Mouse (Mus musculus): ENCODE results near the gene Rapgefl1. TPM values are rescaled to one million over a fixed set of nuclear protein-coding genes. Genes with fewer than 3 reads are reported as not detected.
"Not testable (repeated sequence)": the region's sequence is repeated elsewhere in the genome, so short reads cannot be mapped to it uniquely, and the experiment has no call there.

Rapgefl1 gene
- polyA plus RNA-seq, 1 experiment from 2014 or later = 1.1 TPM

- H3K4me1 ChIP-seq (replicated peaks); H3K27ac ChIP-seq; H3K9ac ChIP-seq; ATAC-seq; H3K9me3 ChIP-seq; H3K4me2 ChIP-seq (replicated peaks); H3K27me3 ChIP-seq (replicated peaks); H3K4me3 ChIP-seq (replicated peaks): not testable (repeated sequence)
- WGBS = 100% methylated on average over 2 of the region's 2 CpGs
- H3K36me3 ChIP-seq = peaks cover 64% of the 10 kb centered on the region
These were observed 10.5 kb upstream of the Rapgefl1 start for GRCm38 (mm10) chr11:98826071-98826470.

DNA sequence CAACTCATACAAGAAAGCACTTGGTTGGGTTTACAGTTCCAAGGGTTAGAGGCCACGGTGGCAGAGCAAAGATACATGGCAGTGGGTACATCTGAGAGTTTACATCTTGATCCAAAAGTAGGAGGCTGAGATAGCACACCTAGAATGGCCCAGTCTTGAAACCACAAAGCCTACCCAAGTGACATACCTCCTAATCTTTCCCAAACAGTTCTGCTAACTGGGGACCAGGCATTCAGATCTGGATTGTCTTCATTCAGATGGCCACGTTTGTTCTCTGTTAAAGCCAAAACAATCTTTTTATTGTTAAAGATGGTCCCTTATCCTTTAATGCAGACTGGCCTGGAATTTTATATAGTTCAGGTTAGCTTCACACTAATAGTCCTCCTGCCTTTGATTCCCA, 8.7 kb upstream of the Rapgefl1 start:
- H3K4me2 ChIP-seq (replicated peaks) = no peak overlapping the region
- H3K4me1 ChIP-seq (replicated peaks) = no peaks in the 10 kb centered on the region
- no peak overlapping the region for H3K4me3 ChIP-seq (replicated peaks)
- 80% methylated on average over 2 of the region's 2 CpGs for WGBS
- no peaks in the 10 kb centered on the region for H3K27me3 ChIP-seq (replicated peaks)
- H3K27ac ChIP-seq = no peak overlapping the region
- peaks cover 68% of the 10 kb centered on the region for H3K36me3 ChIP-seq
- no peaks in the 10 kb centered on the region for H3K9me3 ChIP-seq
- H3K9ac ChIP-seq = no peak overlapping the region
- ATAC-seq = no peak

DNA sequence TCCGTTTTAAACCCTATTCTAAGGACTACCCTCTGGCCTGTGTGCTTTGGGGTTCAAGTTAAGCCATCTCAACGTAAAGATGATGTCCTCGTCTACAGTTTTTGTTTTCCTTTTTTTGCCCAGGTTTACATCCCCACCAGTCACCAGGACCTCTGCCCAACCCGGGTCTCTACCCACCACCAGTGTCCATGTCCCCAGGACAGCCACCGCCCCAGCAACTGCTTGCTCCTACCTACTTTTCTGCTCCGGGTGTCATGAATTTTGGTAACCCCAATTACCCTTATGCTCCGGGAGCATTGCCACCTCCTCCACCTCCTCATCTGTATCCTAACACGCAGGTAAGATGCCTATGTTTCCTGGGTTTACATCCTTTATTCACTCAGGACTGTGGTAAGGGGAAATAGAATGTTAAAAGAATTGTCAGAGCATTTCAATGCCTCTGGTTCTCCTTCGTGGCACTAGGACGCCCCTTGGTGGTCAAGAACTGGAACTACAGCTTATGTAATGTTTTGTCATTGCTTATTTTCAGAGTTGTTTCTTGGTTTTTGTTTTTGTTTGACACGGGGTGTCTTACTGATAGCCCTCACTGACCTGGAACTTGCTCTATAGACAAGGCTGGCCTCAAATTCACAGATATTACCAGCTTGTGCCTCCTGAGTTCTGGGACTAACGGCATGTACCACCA, 7.4 kb upstream of the Rapgefl1 start:
- no peak overlapping the region for H3K9ac ChIP-seq
- H3K9me3 ChIP-seq = no peaks in the 10 kb centered on the region
- WGBS = 75% methylated on average over 12 of the region's 12 CpGs
- H3K36me3 ChIP-seq = peaks cover 69% of the 10 kb centered on the region
- H3K27ac ChIP-seq = no peak overlapping the region
- H3K4me1 ChIP-seq (replicated peaks) = no peaks in the 10 kb centered on the region
- H3K4me3 ChIP-seq (replicated peaks) = no peak overlapping the region
- no peak overlapping the region for H3K4me2 ChIP-seq (replicated peaks)
- H3K27me3 ChIP-seq (replicated peaks) = no peaks in the 10 kb centered on the region
- ATAC-seq = no peak

DNA sequence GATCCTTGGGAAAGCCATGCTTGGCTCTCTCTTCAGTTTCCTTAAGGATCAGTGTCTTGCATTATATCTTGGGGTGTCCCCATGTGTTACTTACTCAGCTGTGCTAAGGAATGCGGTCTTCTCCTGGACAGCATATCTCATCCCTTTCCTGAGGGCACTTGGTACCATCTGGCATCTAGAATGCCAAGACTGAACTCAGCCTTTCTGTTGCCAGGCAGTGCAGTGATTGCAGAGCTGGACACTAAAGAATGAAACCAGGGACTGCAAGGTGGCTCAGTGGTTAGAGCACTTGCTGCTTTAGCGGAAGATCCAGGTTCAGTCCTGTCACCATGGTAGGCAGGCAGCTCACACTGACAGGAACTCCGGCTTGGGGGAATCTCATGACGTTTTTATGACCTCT, 6.7 kb upstream of the Rapgefl1 start:
- no peak for ATAC-seq
- H3K9ac ChIP-seq = no peak overlapping the region
- no peak overlapping the region for H3K4me2 ChIP-seq (replicated peaks)
- no peaks in the 10 kb centered on the region for H3K27me3 ChIP-seq (replicated peaks)
- H3K9me3 ChIP-seq = no peaks in the 10 kb centered on the region
- 68% methylated on average over 4 of the region's 4 CpGs for WGBS
- no peak overlapping the region for H3K27ac ChIP-seq
- H3K4me1 ChIP-seq (replicated peaks) = no peaks in the 10 kb centered on the region
- H3K36me3 ChIP-seq = peaks cover 64% of the 10 kb centered on the region
- no peak overlapping the region for H3K4me3 ChIP-seq (replicated peaks)

DNA sequence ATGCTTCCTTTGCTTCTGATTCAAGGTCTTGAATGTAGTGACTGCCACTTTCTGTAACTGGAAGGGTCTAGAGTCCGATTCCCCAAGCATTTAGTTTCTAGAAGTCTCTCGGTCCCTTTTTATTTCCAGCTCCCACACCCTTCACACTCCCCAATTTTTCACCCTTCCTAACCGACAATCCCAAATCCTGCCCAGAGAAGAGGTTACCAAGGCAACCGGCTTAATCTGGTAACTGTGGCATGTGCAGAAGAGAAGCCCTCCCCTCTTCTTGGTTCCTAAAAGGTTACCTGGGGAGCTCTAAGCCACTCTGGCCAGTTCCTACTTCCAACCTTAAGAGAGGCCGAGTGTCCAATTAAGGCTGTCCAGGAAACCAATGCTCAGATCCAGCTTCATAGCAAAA, 1.3 kb upstream of the Rapgefl1 start:
- peaks cover 27% of the 10 kb centered on the region for H3K4me1 ChIP-seq (replicated peaks)
- H3K4me3 ChIP-seq (replicated peaks) = no peak overlapping the region
- H3K36me3 ChIP-seq = peaks cover 25% of the 10 kb centered on the region
- H3K9me3 ChIP-seq = no peaks in the 10 kb centered on the region
- H3K27ac ChIP-seq = no peak overlapping the region
- no peak for ATAC-seq
- H3K9ac ChIP-seq = no peak overlapping the region
- peaks cover 12% of the 10 kb centered on the region; the same call in 1 of the 2 replicates for H3K27me3 ChIP-seq (replicated peaks)
- 56% methylated on average over 5 of the region's 5 CpGs for WGBS
- H3K4me2 ChIP-seq (replicated peaks) = no peak overlapping the region

DNA sequence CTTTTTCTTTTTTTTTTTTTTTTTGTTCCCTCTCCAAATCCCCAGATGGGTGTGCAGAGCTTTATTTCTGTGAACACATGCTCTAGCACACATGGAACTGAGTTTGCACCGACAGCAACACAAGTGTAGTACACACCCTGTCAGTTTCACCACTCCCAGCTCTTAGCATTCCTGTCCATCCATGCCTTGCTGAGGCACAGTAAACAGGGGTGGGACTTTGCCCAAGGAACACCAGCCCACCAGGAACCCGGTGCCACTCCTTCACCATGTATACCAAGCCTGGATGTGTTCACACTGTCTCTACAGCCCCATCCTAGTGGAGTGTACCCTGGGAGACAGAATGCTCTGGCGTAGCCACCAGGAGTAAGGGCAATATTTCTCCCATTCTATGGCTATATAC, 860 bp upstream of the Rapgefl1 start:
- Histone ChIP-seq H3K9ac (no peak overlapping the region), H3K9me3 (no peaks in the 10 kb centered on the region), H3K27me3 (replicated peaks) (peaks cover 12% of the 10 kb centered on the region; the same call in 1 of the 2 replicates), H3K4me1 (replicated peaks) (peaks cover 27% of the 10 kb centered on the region), H3K27ac (peak overlapping the region; percentile 17; the same call in 1 of the 2 replicates), H3K4me2 (replicated peaks) (peak overlapping the region; percentile 94; the same call in 1 of the 2 replicates), H3K4me3 (replicated peaks) (no peak overlapping the region), H3K36me3 (peaks cover 25% of the 10 kb centered on the region)
- ATAC-seq = peak; percentile 37
- WGBS = 47% methylated on average over 3 of the region's 3 CpGs

GRCm38 (mm10) chr11:98836128-98836527, 457 bp upstream of the Rapgefl1 start:
- Histone ChIP-seq H3K27me3 (replicated peaks) (peaks cover 12% of the 10 kb centered on the region; the same call in 1 of the 2 replicates), H3K27ac (peak overlapping the region; percentile 17; the same call in 1 of the 2 replicates), H3K9ac (no peak overlapping the region)

DNA sequence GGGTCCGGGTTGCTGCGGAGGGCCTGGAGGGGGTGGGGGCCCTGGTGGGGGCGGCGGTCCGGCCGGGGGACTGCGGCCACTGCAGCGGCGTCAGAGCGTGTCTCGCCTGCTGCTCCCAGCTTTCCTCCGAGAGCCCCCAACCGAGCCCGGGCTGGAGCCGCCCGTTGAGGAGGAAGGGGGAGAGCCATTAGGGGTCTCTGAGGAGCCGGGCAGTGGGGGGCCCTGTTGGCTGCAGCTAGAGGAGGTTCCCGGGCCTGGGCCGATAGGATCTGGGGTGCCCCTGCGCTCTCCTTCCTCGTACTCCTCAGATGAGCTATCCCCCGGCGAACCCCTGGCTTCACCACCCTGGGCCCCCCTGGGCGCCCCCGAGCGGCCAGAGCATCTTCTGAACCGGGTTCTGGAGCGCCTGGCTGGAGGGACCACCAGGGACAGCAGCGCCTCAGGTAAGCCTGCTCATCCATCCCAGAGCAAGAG, 683 bp downstream of the Rapgefl1 start:
- ATAC-seq = peak; percentile 9
- peak overlapping the region; percentile 78 for H3K9ac ChIP-seq
- no peaks in the 10 kb centered on the region for H3K9me3 ChIP-seq
- peak overlapping the region; percentile 77 for H3K4me3 ChIP-seq (replicated peaks)
- H3K4me2 ChIP-seq (replicated peaks) = peak overlapping the region; percentile 94
- 5% methylated on average over 15 of the region's 29 CpGs for WGBS
- H3K4me1 ChIP-seq (replicated peaks) = peaks cover 27% of the 10 kb centered on the region
- peaks cover 14% of the 10 kb centered on the region for H3K36me3 ChIP-seq
- H3K27me3 ChIP-seq (replicated peaks) = peaks cover 12% of the 10 kb centered on the region; the same call in 1 of the 2 replicates
- no peak overlapping the region for H3K27ac ChIP-seq

More at GRCm38 (mm10) chr11:98836128-98836527, 457 bp upstream of the Rapgefl1 start:
- H3K9me3 ChIP-seq = no peaks in the 10 kb centered on the region
- H3K4me1 ChIP-seq (replicated peaks) = peaks cover 27% of the 10 kb centered on the region
- peak overlapping the region; percentile 94 for H3K4me2 ChIP-seq (replicated peaks)
- 26% methylated on average over 7 of the region's 7 CpGs for WGBS
- peaks cover 23% of the 10 kb centered on the region for H3K36me3 ChIP-seq
- H3K4me3 ChIP-seq (replicated peaks) = peak overlapping the region; percentile 77
- ATAC-seq = peak; percentile 37

DNA sequence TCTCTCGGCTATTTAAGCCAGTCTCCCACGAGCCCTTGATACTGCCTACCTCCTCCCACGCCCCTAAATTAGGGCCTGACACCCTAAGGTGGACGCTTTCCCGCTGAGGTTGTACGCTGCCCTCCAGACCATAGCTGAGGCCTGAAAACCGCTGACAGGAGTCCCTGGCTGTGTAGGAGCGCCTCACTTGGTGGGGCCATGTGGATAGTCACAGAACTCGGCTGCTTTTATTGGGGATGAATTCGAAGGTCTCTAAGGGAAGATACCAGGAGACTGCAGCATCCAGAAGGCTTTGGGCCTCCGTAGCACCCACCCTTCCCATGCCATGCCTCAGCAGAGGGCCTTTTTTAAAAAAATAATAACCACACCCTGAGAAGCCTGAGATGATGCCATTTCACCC, 1.3 kb downstream of the Rapgefl1 start:
- H3K9ac ChIP-seq = no peak overlapping the region
- H3K27ac ChIP-seq = no peak overlapping the region

GRCm38 (mm10) chr11:98838512-98838911, 1.9 kb downstream of the Rapgefl1 start:
- H3K4me3 ChIP-seq (replicated peaks) = no peak overlapping the region

More for the DNA sequence above, 1.3 kb downstream of the Rapgefl1 start:
- Histone ChIP-seq H3K4me2 (replicated peaks) (peak overlapping the region; percentile 94), H3K4me3 (replicated peaks) (no peak overlapping the region; the same call in 1 of the 2 replicates), H3K27me3 (replicated peaks) (peaks cover 12% of the 10 kb centered on the region; the same call in 1 of the 2 replicates), H3K4me1 (replicated peaks) (peaks cover 27% of the 10 kb centered on the region), H3K36me3 (peaks cover 8% of the 10 kb centered on the region), H3K9me3 (no peaks in the 10 kb centered on the region)
- 62% methylated on average over 11 of the region's 11 CpGs for WGBS
- no peak for ATAC-seq

GRCm38 (mm10) chr11:98839402-98839801, 2.8 kb downstream of the Rapgefl1 start:
- peaks cover 27% of the 10 kb centered on the region for H3K4me1 ChIP-seq (replicated peaks)
- no peaks in the 10 kb centered on the region for H3K9me3 ChIP-seq
- ATAC-seq = peak; percentile 63
- H3K9ac ChIP-seq = no peak overlapping the region
- H3K4me2 ChIP-seq (replicated peaks) = peak overlapping the region; percentile 24; the same call in 1 of the 2 replicates
- no peak overlapping the region for H3K27ac ChIP-seq
- H3K4me3 ChIP-seq (replicated peaks) = no peak overlapping the region
- H3K36me3 ChIP-seq = no peaks in the 10 kb centered on the region
- H3K27me3 ChIP-seq (replicated peaks) = peaks cover 12% of the 10 kb centered on the region; the same call in 1 of the 2 replicates
- 36% methylated on average over 6 of the region's 6 CpGs for WGBS

More at GRCm38 (mm10) chr11:98838512-98838911, 1.9 kb downstream of the Rapgefl1 start:
- H3K9ac ChIP-seq = no peak overlapping the region
- H3K9me3 ChIP-seq = no peaks in the 10 kb centered on the region
- H3K4me2 ChIP-seq (replicated peaks) = no peak overlapping the region
- ATAC-seq = no peak
- peaks cover 27% of the 10 kb centered on the region for H3K4me1 ChIP-seq (replicated peaks)
- H3K27me3 ChIP-seq (replicated peaks) = peaks cover 12% of the 10 kb centered on the region; the same call in 1 of the 2 replicates
- peaks cover 2% of the 10 kb centered on the region; the same call in 1 of the 2 replicates for H3K36me3 ChIP-seq
- WGBS = 82% methylated on average over 9 of the region's 9 CpGs
- H3K27ac ChIP-seq = no peak overlapping the region

DNA sequence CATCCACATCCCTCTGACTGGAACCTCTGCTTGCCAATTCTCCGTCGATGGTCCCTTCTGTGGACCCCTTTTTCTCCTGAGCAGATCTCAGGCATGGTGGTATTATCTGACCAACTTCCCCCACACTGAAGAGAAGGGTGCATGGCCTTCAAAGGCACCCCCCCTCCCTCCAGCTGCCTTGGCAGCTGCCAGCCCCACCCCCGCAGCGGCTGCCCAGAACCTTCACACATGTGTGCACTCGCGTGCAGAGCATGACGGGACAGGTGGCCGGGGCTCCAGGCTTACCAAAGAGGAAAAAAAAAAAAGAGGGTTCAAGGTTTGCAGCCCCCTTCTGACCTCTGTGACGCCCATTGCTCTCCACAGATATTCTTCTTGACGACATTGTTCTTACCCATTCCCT, 3.3 kb downstream of the Rapgefl1 start:
- H3K9ac ChIP-seq = no peak overlapping the region
- H3K9me3 ChIP-seq = no peaks in the 10 kb centered on the region
- H3K4me3 ChIP-seq (replicated peaks) = no peak overlapping the region
- no peak for ATAC-seq
- H3K36me3 ChIP-seq = no peaks in the 10 kb centered on the region
- peaks cover 27% of the 10 kb centered on the region for H3K4me1 ChIP-seq (replicated peaks)
- H3K4me2 ChIP-seq (replicated peaks) = no peak overlapping the region
- no peak overlapping the region for H3K27ac ChIP-seq
- H3K27me3 ChIP-seq (replicated peaks) = peaks cover 12% of the 10 kb centered on the region; the same call in 1 of the 2 replicates
- WGBS = 63% methylated on average over 10 of the region's 10 CpGs
